Mouse (Mus musculus) heart, adult 2 months (tissue): ENCODE results near the gene Efnb1. TPM values are rescaled to one million over a fixed set of nuclear protein-coding genes. Genes with fewer than 3 reads are reported as not detected.

Experiments used
- DNase-seq, 2 experiments: peaks; one replicate each; pipeline ENCODE4 v3.0.0; 2021
- H3K27ac ChIP-seq: fragments of 200-600 bp; 2 replicates; pipeline ENCODE4 v1.8.1; 2022
- H3K27me3 ChIP-seq: fragments of 200-500 bp; 2 replicates; pipeline ENCODE4 v1.6.1; 2012; ENCODE audit warnings: mild to moderate bottlenecking, low read length, inconsistent platforms, mixed read lengths; ENCODE audit not compliant: control insufficient read depth, insufficient read depth
- H3K36me3 ChIP-seq: fragments of 200-500 bp; 2 replicates; pipeline ENCODE4 v1.6.1; 2012; ENCODE audit warnings: low read length, inconsistent platforms; ENCODE audit not compliant: control insufficient read depth, insufficient read depth
- H3K4me1 ChIP-seq: fragments of 200-500 bp; 2 replicates; pipeline ENCODE4 v1.6.1; 2011; ENCODE audit warnings: low read length; ENCODE audit not compliant: control insufficient read depth, insufficient read depth
- H3K4me3 ChIP-seq: fragments of 200-600 bp; 2 replicates; pipeline ENCODE4 v1.8.1; 2022
- H3K79me2 ChIP-seq: fragments of 200-500 bp; replicated peaks from 2 replicates; pipeline ENCODE4 v1.6.1; 2012; ENCODE audit warnings: mild to moderate bottlenecking, inconsistent platforms, low read length, moderate library complexity, mixed read lengths; ENCODE audit not compliant: control insufficient read depth, insufficient read depth
- H3K9ac ChIP-seq: fragments of 200-500 bp; 2 replicates; pipeline ENCODE4 v1.6.1; 2012; ENCODE audit warnings: low read depth, mild to moderate bottlenecking, control low read depth, inconsistent platforms, low read length, mixed read lengths
- CTCF ChIP-seq: fragments of 200-600 bp; IDR thresholded peaks from 2 replicates; pipeline ENCODE4 v1.8.1; 2022; ENCODE audit warnings: antibody characterized with exemption, mild to moderate bottlenecking, moderate library complexity
- EP300 ChIP-seq: fragments of 200-500 bp; IDR thresholded peaks from 2 replicates; pipeline ENCODE4 v1.6.1; 2011; ENCODE audit warnings: low read depth, low read length, control low read depth; ENCODE audit not compliant: insufficient read depth
- POLR2A ChIP-seq: fragments of 200-500 bp; IDR thresholded peaks from 2 replicates; pipeline ENCODE4 v1.6.1; 2011; ENCODE audit warnings: mild to moderate bottlenecking, low read depth, low read length, control low read depth; ENCODE audit not compliant: insufficient read depth
- WGBS: fragments of 180-500 bp; shearing (Covaris S2); methylation state at CpG from one replicate; pipeline ENCODE4 v1.1.7; 2018; 5-methylcytosine and 5-hydroxymethylcytosine counted together
- intact Hi-C: fragments of 180-260 bp; cut with DNase I; formaldehyde crosslinking; loops from one replicate; pipeline ENCODE4 v1.15.1; 2025
- polyA plus RNA-seq: library from polyadenylated mRNA; depleted of rRNA; stranded (reverse); fragments of >200 nt; gene quantifications from 2 replicates; pipeline ENCODE4 v1.2.3, GENCODE M21; 2012
- total RNA-seq, 2 experiments: library from RNA; stranded (reverse); gene quantifications; 2 replicates each; pipeline ENCODE4 v1.2.3; 2021

Gene Efnb1
- total and polyA plus RNA-seq, 3 experiments, result 16.0 to 21.2 (median 20.4) TPM

GRCm38 (mm10) chrX:99164111-99164510, 28.2 kb downstream of the Efnb1 start:
- no peak for DNase-seq
- Histone ChIP-seq H3K9ac (no peak overlapping the region), H3K36me3 (no peaks in the 10 kb centered on the region), H3K79me2 (no peaks in the 10 kb centered on the region), H3K4me1 (no peaks in the 10 kb centered on the region), H3K27ac (no peak overlapping the region), H3K4me3 (no peak overlapping the region), H3K27me3 (no peaks in the 10 kb centered on the region)
- 87% methylated on average over 2 of the region's 2 CpGs for WGBS
- intact Hi-C loops, result no loop called here
- TF ChIP-seq POLR2A, result no peak
- no peak for TF ChIP-seq CTCF
- no peak for TF ChIP-seq EP300

- Histone ChIP-seq H3K9ac (no peak overlapping the region), H3K79me2 (no peaks in the 10 kb centered on the region), H3K27me3 (no peaks in the 10 kb centered on the region), H3K4me1 (no peaks in the 10 kb centered on the region), H3K27ac (no peak overlapping the region), H3K4me3 (no peak overlapping the region), H3K36me3 (no peaks in the 10 kb centered on the region)
- WGBS, result 59% methylated on average over 4 of the region's 4 CpGs
- intact Hi-C loops, result no loop called here
- TF ChIP-seq CTCF (no peak), POLR2A (no peak), EP300 (no peak)
- DNase-seq, result no peak
Observed at GRCm38 (mm10) chrX:99164855-99165368, 29.0 kb downstream of the Efnb1 start.

GRCm38 (mm10) chrX:99167014-99167413, 31.1 kb downstream of the Efnb1 start:
- H3K27ac ChIP-seq, result no peak overlapping the region
- no peak for DNase-seq
- 100% methylated on average over 1 of the region's 1 CpGs for WGBS
- intact Hi-C loops, result no loop called here
- H3K79me2 ChIP-seq, result no peaks in the 10 kb centered on the region
- no peaks in the 10 kb centered on the region for H3K4me1 ChIP-seq
- H3K36me3 ChIP-seq, result no peaks in the 10 kb centered on the region
- H3K27me3 ChIP-seq, result no peaks in the 10 kb centered on the region
- TF ChIP-seq CTCF (no peak), EP300 (no peak), POLR2A (no peak)
- no peak overlapping the region for H3K9ac ChIP-seq
- H3K4me3 ChIP-seq, result no peak overlapping the region

- Histone ChIP-seq H3K36me3 (no peaks in the 10 kb centered on the region), H3K4me3 (no peak overlapping the region), H3K9ac (no peak overlapping the region), H3K4me1 (0 out of 2 replicates have a peak, but pooled peaks cover 2% of the 10 kb centered on the region), H3K27me3 (no peaks in the 10 kb centered on the region), H3K79me2 (no peaks in the 10 kb centered on the region), H3K27ac (no peak overlapping the region)
- no peak for DNase-seq
- intact Hi-C loops, result no loop called here
- TF ChIP-seq POLR2A, result no peak
- TF ChIP-seq EP300, result no peak
- TF ChIP-seq CTCF, result no peak
- WGBS, result 50% methylated on average over 7 of the region's 7 CpGs
Observed at GRCm38 (mm10) chrX:99167550-99167949, 31.6 kb downstream of the Efnb1 start.

GRCm38 (mm10) chrX:99172301-99172700, 36.4 kb downstream of the Efnb1 start:
- no peak overlapping the region for H3K4me3 ChIP-seq
- H3K9ac ChIP-seq, result no peak overlapping the region
- no peaks in the 10 kb centered on the region for H3K36me3 ChIP-seq
- DNase-seq, result no peak
- H3K4me1 ChIP-seq, result 0 out of 2 replicates have a peak, but pooled peaks cover 2% of the 10 kb centered on the region
- H3K79me2 ChIP-seq, result no peaks in the 10 kb centered on the region
- TF ChIP-seq EP300 (no peak), CTCF (no peak), POLR2A (no peak)
- no peak overlapping the region for H3K27ac ChIP-seq
- intact Hi-C loops, result no loop called here
- H3K27me3 ChIP-seq, result no peaks in the 10 kb centered on the region
- 64% methylated on average over 5 of the region's 5 CpGs for WGBS

- H3K27ac ChIP-seq, result no peak overlapping the region
- H3K4me3 ChIP-seq, result no peak overlapping the region
- intact Hi-C loops, result no loop called here
- no peak for TF ChIP-seq POLR2A
- no peak for TF ChIP-seq CTCF
- no peak for TF ChIP-seq EP300
- no peaks in the 10 kb centered on the region for H3K79me2 ChIP-seq
- H3K36me3 ChIP-seq, result no peaks in the 10 kb centered on the region
- H3K9ac ChIP-seq, result no peak overlapping the region
- H3K4me1 ChIP-seq, result peaks cover 2% of the 10 kb centered on the region; the same call in 1 of the 2 replicates
- 74% methylated on average over 9 of the region's 9 CpGs for WGBS
- no peak for DNase-seq
- no peaks in the 10 kb centered on the region for H3K27me3 ChIP-seq
Observed at GRCm38 (mm10) chrX:99185081-99185596, 49.2 kb downstream of the Efnb1 start.
